Comparison of ENCODE assay signal across 24 mouse cellular contexts in genomic region chr16:17255270-17255669, GRCm38 (mm10). TPM values are rescaled to one million over a fixed set of nuclear protein-coding genes. Genes with fewer than 3 reads are reported as not detected.
A peak's percentile ranks its signal among the peaks of the same experiment; 100 is the strongest.
DNase-seq lines count a peak whose midpoint lies in the region; ATAC-seq and TF ChIP-seq lines count a peak whose summit lies in the region.
"Had no signal": no experiment of that assay in that cellular context is flagged by ENCODE, and none has a peak within 500 bp of the region (broad histone marks: within the 10 kb centered on the region; RNA-seq: fewer than 3 reads in every experiment).

No protein-coding gene starts in this region.

- intact Hi-C loops in heart, postnatal 10 days (cut with DNase I) = no loop called here

- H3K4me2 ChIP-seq in hindbrain, embryonic 12.5 days (replicated peaks) = no peak overlapping the region
- H3K4me2 ChIP-seq in hindbrain, embryonic 14.5 days (replicated peaks) = no peak overlapping the region
- H3K4me2 ChIP-seq in liver, embryonic 13.5 days = no peak overlapping the region
- H3K4me2 ChIP-seq in midbrain, postnatal 0 days (ENCODE audit: low read depth, low read length, poor library complexity, severe bottlenecking) = no peak overlapping the region
- H3K4me2 ChIP-seq: embryonic facial prominence, embryonic 12.5 days; forebrain, embryonic 13.5 days; forebrain, embryonic 15.5 days had no signal

- no peaks in the 10 kb centered on the region for H3K27me3 ChIP-seq in heart, embryonic 10.5 days (ENCODE audit: insufficient read depth, poor library complexity, severe bottlenecking)
- no peaks in the 10 kb centered on the region for H3K27me3 ChIP-seq in hindbrain, embryonic 12.5 days
- H3K27me3 ChIP-seq in hindbrain, embryonic 14.5 days (ENCODE audit: control insufficient read depth, insufficient read depth, low read length) = no peaks in the 10 kb centered on the region
- no peaks in the 10 kb centered on the region for H3K27me3 ChIP-seq in liver, embryonic 13.5 days
- H3K27me3 ChIP-seq in G1E (ENCODE audit: insufficient read depth, low read length) = no peaks in the 10 kb centered on the region
- H3K27me3 ChIP-seq in midbrain, postnatal 0 days (ENCODE audit: insufficient read depth, low read length) = no peaks in the 10 kb centered on the region
- H3K27me3 ChIP-seq: CH12.LX; embryonic facial prominence, embryonic 12.5 days; forebrain, embryonic 13.5 days; forebrain, embryonic 15.5 days had no signal

- H3K36me3 ChIP-seq in heart, embryonic 10.5 days = peaks cover 46% of the 10 kb centered on the region
- peaks cover 40% of the 10 kb centered on the region for H3K36me3 ChIP-seq in hindbrain, embryonic 12.5 days
- H3K36me3 ChIP-seq in hindbrain, embryonic 14.5 days (replicated peaks; ENCODE audit: control insufficient read depth, insufficient read depth) = peaks cover 41% of the 10 kb centered on the region
- peaks cover 39% of the 10 kb centered on the region for H3K36me3 ChIP-seq in liver, embryonic 13.5 days
- H3K36me3 ChIP-seq in G1E (replicated peaks) = peaks cover 72% of the 10 kb centered on the region
- peaks cover 29% of the 10 kb centered on the region for H3K36me3 ChIP-seq in midbrain, postnatal 0 days (ENCODE audit: insufficient read depth, low read length)

- WGBS in heart, embryonic 10.5 days = 75% methylated on average over 2 of the region's 2 CpGs
- 86% methylated on average over 2 of the region's 2 CpGs for WGBS in hindbrain, embryonic 12.5 days
- WGBS in hindbrain, embryonic 14.5 days = 83% methylated on average over 2 of the region's 2 CpGs
- 74% methylated on average over 2 of the region's 2 CpGs for WGBS in liver, embryonic 13.5 days (ENCODE audit: insufficient replicate concordance)
- WGBS in midbrain, postnatal 0 days = 88% methylated on average over 2 of the region's 2 CpGs

- H3K9ac ChIP-seq in hindbrain, embryonic 12.5 days = no peak overlapping the region
- H3K9ac ChIP-seq in hindbrain, embryonic 14.5 days = no peak overlapping the region
- H3K9ac ChIP-seq in liver, embryonic 13.5 days = no peak overlapping the region
- no peak overlapping the region for H3K9ac ChIP-seq in midbrain, postnatal 0 days (replicated peaks; ENCODE audit: low read length, poor library complexity, severe bottlenecking)
- H3K9ac ChIP-seq: embryonic facial prominence, embryonic 12.5 days; forebrain, embryonic 13.5 days; forebrain, embryonic 15.5 days had no signal

- TF ChIP-seq CTCF in G1E (IDR thresholded peaks at IDR 0.05; ENCODE audit: low read depth, low read length) = no peak
- TF ChIP-seq CTCF in midbrain, postnatal 0 days (IDR thresholded peaks at IDR 0.05) = no peak

- no peak for DNase-seq in heart, embryonic 10.5 days (ENCODE audit: low spot score)
- DNase-seq in heart, postnatal 10 days = no peak
- no peak for DNase-seq in hindbrain, embryonic 14.5 days (ENCODE audit: low spot score)
- no peak for DNase-seq in liver, embryonic 13.5 days
- DNase-seq in liver (no peak), G1E (ENCODE audit: low spot score) (no peak)
- DNase-seq in midbrain, postnatal 0 days (ENCODE audit: low spot score) = no peak
- DNase-seq: adrenal gland, adult 8-10 months; adrenal gland, postnatal 14 days; adrenal gland, postnatal 36 days; B cell, adult 2 months; cerebellum, adult 11-12 months; cerebellum, adult 2 months; cerebellum, adult 9-10 months; cerebellum, postnatal 10 days; cerebellum, postnatal 25 days had no signal

- peak overlapping the region; percentile 54; the same call in 1 of the 2 replicates for H3K27ac ChIP-seq in heart, embryonic 10.5 days
- H3K27ac ChIP-seq in hindbrain, embryonic 12.5 days = 0 out of 2 replicates have a peak overlapping the region, but pooled peaks have one; percentile 3
- no peak overlapping the region for H3K27ac ChIP-seq in hindbrain, embryonic 14.5 days
- 0 out of 2 replicates have a peak overlapping the region, but pooled peaks have one; percentile 11 for H3K27ac ChIP-seq in liver, embryonic 13.5 days
- H3K27ac ChIP-seq in midbrain, postnatal 0 days (ENCODE audit: low read depth, low read length) = no peak overlapping the region
- H3K27ac ChIP-seq: embryonic facial prominence, embryonic 10.5 days; embryonic facial prominence, embryonic 12.5 days; forebrain, embryonic 13.5 days; forebrain, embryonic 15.5 days had no signal

- H3K9me3 ChIP-seq in heart, embryonic 10.5 days = no peaks in the 10 kb centered on the region
- no peaks in the 10 kb centered on the region for H3K9me3 ChIP-seq in hindbrain, embryonic 12.5 days (replicated peaks)
- no peaks in the 10 kb centered on the region for H3K9me3 ChIP-seq in hindbrain, embryonic 14.5 days (ENCODE audit: control insufficient read depth, low read length)
- H3K9me3 ChIP-seq in liver, embryonic 13.5 days (replicated peaks) = no peaks in the 10 kb centered on the region
- H3K9me3 ChIP-seq in G1E (replicated peaks) = no peaks in the 10 kb centered on the region
- no peaks in the 10 kb centered on the region for H3K9me3 ChIP-seq in midbrain, postnatal 0 days (ENCODE audit: low read length)
- H3K9me3 ChIP-seq: embryonic facial prominence, embryonic 10.5 days; embryonic facial prominence, embryonic 12.5 days; forebrain, embryonic 13.5 days; forebrain, embryonic 15.5 days had no signal

- no peak overlapping the region for H3K4me3 ChIP-seq in heart, embryonic 10.5 days
- H3K4me3 ChIP-seq in hindbrain, embryonic 12.5 days = no peak overlapping the region
- H3K4me3 ChIP-seq in hindbrain, embryonic 14.5 days (replicated peaks; ENCODE audit: low read length) = no peak overlapping the region
- H3K4me3 ChIP-seq in liver, embryonic 13.5 days (replicated peaks) = no peak overlapping the region
- peak overlapping the region; percentile 66; the same call in 1 of the 2 replicates for H3K4me3 ChIP-seq in G1E (ENCODE audit: low read depth, low read length)
- H3K4me3 ChIP-seq in midbrain, postnatal 0 days (ENCODE audit: low read depth, low read length) = no peak overlapping the region
- H3K4me3 ChIP-seq: embryonic facial prominence, embryonic 10.5 days; embryonic facial prominence, embryonic 12.5 days; forebrain, embryonic 13.5 days; forebrain, embryonic 15.5 days had no signal

- peaks cover 72% of the 10 kb centered on the region for H3K4me1 ChIP-seq in heart, embryonic 10.5 days
- H3K4me1 ChIP-seq in hindbrain, embryonic 12.5 days = peaks cover 36% of the 10 kb centered on the region
- H3K4me1 ChIP-seq in hindbrain, embryonic 14.5 days (replicated peaks; ENCODE audit: control insufficient read depth, insufficient read depth, low read length) = peaks cover 30% of the 10 kb centered on the region
- peaks cover 58% of the 10 kb centered on the region for H3K4me1 ChIP-seq in liver, embryonic 13.5 days (replicated peaks)
- H3K4me1 ChIP-seq in G1E (ENCODE audit: insufficient read depth, low read depth, low read length) = peaks cover 90% of the 10 kb centered on the region
- peaks cover 7% of the 10 kb centered on the region; the same call in 1 of the 2 replicates for H3K4me1 ChIP-seq in midbrain, postnatal 0 days (ENCODE audit: insufficient read depth, low read length)

- ATAC-seq in hindbrain, embryonic 12.5 days (ENCODE audit: low FRiP score) = no peak
- ATAC-seq in hindbrain, embryonic 14.5 days (ENCODE audit: low FRiP score) = no peak
- no peak for ATAC-seq in liver, embryonic 13.5 days (ENCODE audit: low read depth)
- ATAC-seq in G1E (ENCODE audit: extremely low read depth, insufficient number of reproducible peaks, low FRiP score, poor library complexity, severe bottlenecking) = no peak
- no peak for ATAC-seq in midbrain, postnatal 0 days (ENCODE audit: low FRiP score)
- ATAC-seq: activated CD4-positive, CD25-positive, alpha-beta regulatory T cell, adult 4 months; CD4-positive, CD25-positive, alpha-beta regulatory T cell, adult 4 months; forebrain, embryonic 13.5 days; forebrain, embryonic 15.5 days had no signal

RNA-seq across cellular contexts. Expression of gene Tmem191c, which starts 20.6 kb away (rescaled TPM):
- polyA plus RNA-seq in heart, embryonic 10.5 days (2016; fragmentation: Nextera tagmentation; extraction: Ambion mirVana) = 7.3 and 7.7 TPM in 2 replicates
- 1 to 10 TPM; 5.0 to 5.5 TPM for total RNA-seq in heart, postnatal 10 days (2021)
- polyA plus RNA-seq in hindbrain, embryonic 12.5 days (2016; fragmentation: Nextera tagmentation; extraction: Ambion mirVana) = 19.6 and 23.0 TPM in 2 replicates
- polyA plus RNA-seq in hindbrain, embryonic 14.5 days (2014; fragmentation: Nextera tagmentation; extraction: Ambion mirVana) = 36.6 and 45.7 TPM in 2 replicates
- 2.8 and 3.2 TPM in 2 replicates for polyA plus RNA-seq in liver, embryonic 13.5 days (2015; fragmentation: Nextera tagmentation; extraction: Ambion mirVana)
- total RNA-seq in G1E (2014; fragmentation: Nextera tagmentation) (4.5 and 5.1 TPM in 2 replicates), G1E (2017) (21.6 and 23.4 TPM in 2 replicates)
- 27.8 and 32.7 TPM in 2 replicates for polyA plus RNA-seq in G1E (2012)
- 79.4 and 80.4 TPM in 2 replicates for total RNA-seq in midbrain, postnatal 0 days (2014; rRNA removed)
- 126 and 133 TPM in 2 replicates for polyA plus RNA-seq in midbrain, postnatal 0 days (2015; fragmentation: Nextera tagmentation; extraction: Ambion mirVana)

RNA-seq across cellular contexts. Expression of gene Hic2, which starts 21.9 kb away (rescaled TPM):
- 8.6 and 10.6 TPM in 2 replicates for polyA plus RNA-seq in heart, embryonic 10.5 days (2016; fragmentation: Nextera tagmentation; extraction: Ambion mirVana)
- total RNA-seq in heart, postnatal 10 days (2021) = 1 to 10 TPM; 3.7 to 4.1 TPM
- polyA plus RNA-seq in hindbrain, embryonic 12.5 days (2016; fragmentation: Nextera tagmentation; extraction: Ambion mirVana) = 12.3 and 13.8 TPM in 2 replicates
- polyA plus RNA-seq in hindbrain, embryonic 14.5 days (2014; fragmentation: Nextera tagmentation; extraction: Ambion mirVana) = 5.1 and 5.5 TPM in 2 replicates
- polyA plus RNA-seq in liver, embryonic 13.5 days (2015; fragmentation: Nextera tagmentation; extraction: Ambion mirVana) = 2.9 and 3.2 TPM in 2 replicates
- total RNA-seq in G1E (2014; fragmentation: Nextera tagmentation) (25.1 and 25.6 TPM in 2 replicates), G1E (2017) (14.8 and 15.1 TPM in 2 replicates)
- 21.4 and 22.0 TPM in 2 replicates for polyA plus RNA-seq in G1E (2012)
- total RNA-seq in midbrain, postnatal 0 days (2014; rRNA removed) = 13.8 and 14.6 TPM in 2 replicates
- polyA plus RNA-seq in midbrain, postnatal 0 days (2015; fragmentation: Nextera tagmentation; extraction: Ambion mirVana) = 4.0 and 5.4 TPM in 2 replicates

RNA-seq across cellular contexts. Expression of gene Rimbp3, which starts 46.9 kb away (rescaled TPM):
- 0.28 and 0.49 TPM in 2 replicates for polyA plus RNA-seq in heart, embryonic 10.5 days (2016; fragmentation: Nextera tagmentation; extraction: Ambion mirVana)
- total RNA-seq in heart, postnatal 10 days (2021) = under 1 TPM; 0.19 to 0.27 TPM
- polyA plus RNA-seq in hindbrain, embryonic 12.5 days (2016; fragmentation: Nextera tagmentation; extraction: Ambion mirVana) = 1.3 and 2.0 TPM in 2 replicates
- 2.0 and 2.2 TPM in 2 replicates for polyA plus RNA-seq in hindbrain, embryonic 14.5 days (2014; fragmentation: Nextera tagmentation; extraction: Ambion mirVana)
- polyA plus RNA-seq in liver, embryonic 13.5 days (2015; fragmentation: Nextera tagmentation; extraction: Ambion mirVana) = 0.12 and 0.14 TPM in 2 replicates
- total RNA-seq in G1E (2014; fragmentation: Nextera tagmentation) = 5.6 TPM in 2 replicates
- total RNA-seq in G1E (2017) = 1.6 and 2.1 TPM in 2 replicates
- 1.5 and 1.7 TPM in 2 replicates for polyA plus RNA-seq in G1E (2012)
- 4.9 and 6.0 TPM in 2 replicates for total RNA-seq in midbrain, postnatal 0 days (2014; rRNA removed)
- polyA plus RNA-seq in midbrain, postnatal 0 days (2015; fragmentation: Nextera tagmentation; extraction: Ambion mirVana) = 1.4 and 1.7 TPM in 2 replicates
- total RNA-seq: adrenal gland, postnatal 36 days had no signal
- polyA plus RNA-seq: activated CD4-positive, CD25-positive, alpha-beta regulatory T cell, adult 4 months; CD4-positive, CD25-positive, alpha-beta regulatory T cell, adult 4 months had no signal

RNA-seq across cellular contexts. Expression of gene Ube2l3, which starts 52.8 kb away (rescaled TPM):
- 341 and 377 TPM in 2 replicates for polyA plus RNA-seq in heart, embryonic 10.5 days (2016; fragmentation: Nextera tagmentation; extraction: Ambion mirVana)
- 100 to 1,000 TPM; 133 to 137 TPM for total RNA-seq in heart, postnatal 10 days (2021)
- 346 and 373 TPM in 2 replicates for polyA plus RNA-seq in hindbrain, embryonic 12.5 days (2016; fragmentation: Nextera tagmentation; extraction: Ambion mirVana)
- 278 and 290 TPM in 2 replicates for polyA plus RNA-seq in hindbrain, embryonic 14.5 days (2014; fragmentation: Nextera tagmentation; extraction: Ambion mirVana)
- polyA plus RNA-seq in liver, embryonic 13.5 days (2015; fragmentation: Nextera tagmentation; extraction: Ambion mirVana) = 247 and 282 TPM in 2 replicates
- total RNA-seq in G1E (2014; fragmentation: Nextera tagmentation) = 356 and 455 TPM in 2 replicates
- total RNA-seq in G1E (2017) = 143 and 176 TPM in 2 replicates
- 96.3 and 111 TPM in 2 replicates for polyA plus RNA-seq in G1E (2012)
- total RNA-seq in midbrain, postnatal 0 days (2014; rRNA removed) = 108 and 111 TPM in 2 replicates
- polyA plus RNA-seq in midbrain, postnatal 0 days (2015; fragmentation: Nextera tagmentation; extraction: Ambion mirVana) = 300 and 310 TPM in 2 replicates

Comparison
In these comparisons a context has a peak if more than half of its experiments do, and no peak if none do; other contexts are left out.
1. H3K27ac ChIP-seq: peak in heart, embryonic 10.5 days (single experiment), hindbrain, embryonic 12.5 days (single experiment) and liver, embryonic 13.5 days (single experiment); none in hindbrain, embryonic 14.5 days (single experiment) and midbrain, postnatal 0 days (single experiment).